Mouse (Mus musculus) pancreas, adult 10 weeks (tissue): Measurements from ENCODE around the gene Csgalnact2. TPM values are rescaled to one million over a fixed set of nuclear protein-coding genes. Genes with fewer than 3 reads are reported as not detected.

Source experiments
- polyA plus RNA-seq: library from polyadenylated mRNA; stranded (reverse); fragments of 350-450 nt; fragmentation: Illumina TruSeq; extraction: RNeasy Lipid Tissue Mini Kit (QIAGEN cat#74804); gene quantifications from one replicate; pipeline ENCODE4 v1.2.3, GENCODE M21; 2015; ENCODE audit warnings: low read depth, low replicate concordance; ENCODE audit not compliant: insufficient read depth

Csgalnact2 gene
- 4.7 TPM for polyA plus RNA-seq

GRCm38 (mm10) chr6:118138731-118139709 lies at the start of gene Csgalnact2:
TSS of gene Csgalnact2 (minus strand) at chr6:118139140.

Other genes with a start within 250 kb of the Csgalnact2 start
- 45.0 TPM for gene Hnrnpf, start 238.8 kb downstream of the Csgalnact2 start, polyA plus RNA-seq
- not detected for gene Fxyd4, start 201.4 kb downstream of the Csgalnact2 start, polyA plus RNA-seq
- gene Rasgef1a, start 127.7 kb downstream of the Csgalnact2 start, polyA plus RNA-seq = 0.54 TPM
- 4.4 TPM for gene Ret, start 58.6 kb upstream of the Csgalnact2 start, polyA plus RNA-seq